Mouse (Mus musculus): ENCODE data around the gene Zfp106. TPM values are rescaled to one million over a fixed set of nuclear protein-coding genes. Genes with fewer than 3 reads are reported as not detected.

The Zfp106 gene
- polyA plus RNA-seq (2021; fragmentation: Nextera tagmentation) = 98.4 and 110 TPM in 2 replicates
- long read RNA-seq, experiment 1, partial matches to known transcripts = 93 of 164 reads
- long read RNA-seq, experiment 1, other reads (novel, unspliced or antisense) = 71 of 164 reads
- long read RNA-seq, experiment 2, full-length matches to known transcripts = 6 of 254 reads
- long read RNA-seq, experiment 2, partial matches to known transcripts = 154 of 254 reads
- long read RNA-seq, experiment 2, other reads (novel, unspliced or antisense) = 94 of 254 reads

DNA sequence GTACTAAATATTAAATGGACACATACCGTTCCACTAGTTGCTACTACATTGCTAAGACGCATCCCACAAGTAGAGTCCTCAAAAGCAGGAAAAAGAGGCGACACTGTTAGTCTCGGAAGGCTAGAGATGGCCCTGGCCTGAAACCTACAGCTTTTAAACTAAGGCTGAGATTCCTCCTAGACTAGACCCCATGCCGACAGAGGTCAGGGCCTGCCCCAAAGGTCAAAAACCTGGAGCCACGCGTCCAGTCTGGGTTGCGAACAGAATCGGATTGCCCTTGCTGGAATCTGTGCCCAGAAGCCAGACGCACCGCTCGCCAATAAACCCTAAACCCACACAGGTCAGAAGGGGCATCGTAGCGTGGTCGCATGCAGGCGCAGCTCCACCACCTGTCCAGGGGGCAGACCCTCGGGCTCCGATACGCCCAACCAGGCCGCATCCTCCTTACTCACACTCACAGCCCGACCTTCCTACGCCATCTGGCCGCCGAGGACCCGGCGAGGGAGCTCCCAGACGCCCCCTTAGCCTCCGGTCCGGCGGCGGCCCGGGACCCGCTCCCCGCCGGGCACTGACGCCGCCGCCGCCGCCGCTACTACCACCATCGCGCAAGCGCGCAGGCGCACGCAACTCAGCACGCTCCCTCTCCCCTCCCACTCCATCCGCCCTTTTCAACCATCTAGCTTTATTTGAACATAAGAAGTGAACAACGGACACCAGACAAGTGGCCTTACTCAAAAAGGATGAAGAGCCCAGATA is at the start of gene Zfp106:
TSS of gene Zfp106 (minus strand) at position 609 of the 756 bp plus-strand sequence.

DNA sequence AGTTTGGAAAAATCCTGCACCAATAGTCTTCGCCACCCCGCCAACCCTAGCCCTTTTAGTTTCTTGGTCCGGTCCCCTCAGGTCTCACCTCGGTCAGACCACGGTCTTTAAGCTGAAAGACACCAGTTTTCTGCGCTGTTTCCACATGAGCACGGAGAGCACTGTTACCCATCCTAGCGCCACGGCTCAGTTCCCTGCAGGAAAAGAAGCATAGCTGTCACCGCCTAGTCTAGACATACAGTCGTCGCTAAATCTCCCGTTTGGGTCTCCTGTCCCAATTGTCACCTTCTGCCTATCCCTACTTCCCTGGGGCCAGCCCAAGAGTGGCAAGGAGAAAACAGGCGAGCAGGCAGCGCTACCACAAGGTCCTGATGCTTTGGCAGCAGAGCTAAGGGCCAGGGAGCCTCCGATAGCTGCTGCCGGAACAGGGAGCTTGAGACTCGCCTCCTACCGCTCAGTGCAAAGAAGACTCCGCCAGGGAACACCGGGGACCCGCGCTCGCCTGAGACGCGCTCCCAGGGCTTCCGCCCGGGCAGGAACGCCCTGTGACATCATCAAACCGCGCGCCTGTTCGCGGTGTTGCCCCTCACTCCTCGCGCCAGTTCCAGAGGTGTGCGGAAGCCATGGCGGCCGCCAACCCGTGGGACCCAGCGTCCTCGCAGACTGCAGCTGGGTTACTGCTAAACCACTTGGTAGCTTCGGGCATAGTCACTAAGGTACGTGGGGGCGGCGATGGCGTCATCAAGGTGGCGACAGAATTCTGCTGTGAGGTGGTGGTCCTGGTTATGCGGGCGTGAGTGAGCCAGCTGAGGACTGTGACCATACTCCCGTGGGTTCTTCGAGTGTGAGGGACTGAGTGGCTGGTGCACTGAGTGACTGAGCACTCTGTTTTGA is 45.4 kb upstream of the Zfp106 start, which contains the start of the genes Haus2 and Lrrc57:
TSS of gene Haus2 (plus strand) at position 554 of the 894 bp plus-strand sequence.
TSS of gene Lrrc57 (minus strand) at position 691 of the 894 bp plus-strand sequence.

DNA sequence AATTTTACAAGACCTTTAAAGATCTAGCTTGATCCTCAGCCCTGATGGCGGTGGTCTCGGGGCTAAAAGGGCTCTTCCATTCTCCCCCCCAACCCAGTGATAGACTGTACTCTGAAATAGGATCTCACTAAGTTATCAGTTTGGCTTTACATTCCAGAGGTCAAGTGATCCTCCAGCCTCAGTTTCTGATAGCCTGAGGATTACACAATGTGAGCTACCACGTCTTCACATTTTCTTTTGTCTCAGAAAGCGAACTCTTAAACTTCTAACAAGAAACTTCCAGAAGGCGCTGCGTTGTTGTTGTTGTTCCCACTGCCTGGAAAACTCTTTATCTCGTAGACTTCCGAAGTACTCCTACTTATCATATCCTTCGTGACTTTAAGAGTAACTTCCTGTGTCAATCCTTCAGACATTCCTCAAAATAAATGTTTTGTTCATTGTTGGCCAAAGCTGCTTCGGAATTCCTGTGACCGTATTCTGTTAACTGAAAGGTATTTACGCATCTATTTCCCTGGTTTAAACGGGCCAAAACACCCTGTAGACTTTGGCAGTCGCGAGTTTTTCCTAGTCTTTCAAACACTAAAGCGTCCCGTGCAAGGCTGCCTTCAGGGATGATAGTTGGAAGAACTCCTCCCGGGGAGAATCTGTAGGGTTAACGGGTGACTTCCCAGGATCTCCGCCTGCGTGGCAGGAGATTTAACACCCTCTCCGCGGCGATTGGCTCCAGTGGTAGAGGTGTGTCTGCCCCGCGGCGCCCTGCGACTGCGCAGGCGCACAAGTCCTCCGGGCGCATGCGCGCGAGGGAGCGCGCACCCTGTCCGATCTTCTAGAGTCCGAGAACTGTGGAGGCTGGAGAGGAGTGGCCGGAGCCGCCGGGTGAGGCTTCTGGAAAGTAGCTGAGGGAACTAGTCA is 3.5 kb upstream of the Zfp106 start, which contains the start of gene Snap23:
TSS of gene Snap23 (plus strand) at position 786 of the 912 bp plus-strand sequence.

Other genes starting within 250 kb of the Zfp106 start
- gene Pla2g4f, start 249.7 kb downstream of the Zfp106 start, polyA plus RNA-seq (2021; fragmentation: Nextera tagmentation) = not detected in 2 replicates
- gene Vps39, start 210.7 kb downstream of the Zfp106 start, polyA plus RNA-seq (2021; fragmentation: Nextera tagmentation) = 25.0 and 26.8 TPM in 2 replicates
- 4.7 and 5.8 TPM in 2 replicates for gene Ganc, start 159.9 kb downstream of the Zfp106 start, polyA plus RNA-seq (2021; fragmentation: Nextera tagmentation)
- 2.5 and 4.1 TPM in 2 replicates for gene Tmem87a, start 159.7 kb downstream of the Zfp106 start, polyA plus RNA-seq (2021; fragmentation: Nextera tagmentation)
- gene Capn3, start 107.8 kb downstream of the Zfp106 start, polyA plus RNA-seq (2021; fragmentation: Nextera tagmentation) = 10.4 TPM in 2 replicates
- 7.6 and 10.2 TPM in 2 replicates for gene Snap23, start 3.8 kb upstream of the Zfp106 start, polyA plus RNA-seq (2021; fragmentation: Nextera tagmentation)
- 11.6 and 12.9 TPM in 2 replicates for gene Haus2, start 45.5 kb upstream of the Zfp106 start, polyA plus RNA-seq (2021; fragmentation: Nextera tagmentation)
- 52.5 and 58.4 TPM in 2 replicates for gene Lrrc57, start 45.7 kb upstream of the Zfp106 start, polyA plus RNA-seq (2021; fragmentation: Nextera tagmentation)
- 0.46 and 0.80 TPM in 2 replicates for gene Stard9, start 65.3 kb upstream of the Zfp106 start, polyA plus RNA-seq (2021; fragmentation: Nextera tagmentation)